Mouse (Mus musculus): ENCODE data around the gene Hivep1.

DNA sequence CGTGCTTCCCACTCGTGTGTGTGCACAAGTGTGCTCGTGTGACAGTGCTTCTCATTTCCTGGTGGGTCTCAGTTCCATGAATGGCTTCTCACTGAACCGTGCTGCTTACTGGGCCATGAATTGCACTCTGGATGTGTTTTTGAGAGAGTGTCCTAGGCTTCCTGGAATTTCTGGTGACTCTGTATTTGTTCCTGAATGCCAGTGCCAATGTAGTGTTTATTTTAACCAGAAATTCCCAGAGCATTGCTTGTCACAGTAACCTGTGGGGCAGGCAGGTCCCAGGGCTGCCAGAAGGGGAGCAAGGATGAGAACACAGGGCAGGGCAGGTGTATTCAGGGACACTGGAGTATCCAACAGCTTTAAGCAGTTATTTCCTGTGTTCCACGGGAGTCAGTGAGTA is 36.5 kb downstream of the Hivep1 start:
- TF ChIP-seq GATA1 (IDR thresholded peaks at IDR 0.05; ENCODE audit: borderline replicate concordance, low read length), result no peak
- no peak for TF ChIP-seq FLI1 (IDR thresholded peaks at IDR 0.05; ENCODE audit: low read length)

Measured in megakaryocyte, embryonic 14.5 days (primary cell).